ENCODE assay signal across 23 mouse cellular contexts in genomic region chr3:123207386-123207785, GRCm38 (mm10).
"Had no signal": no experiment of that assay in that cellular context is flagged by ENCODE, and none has a peak within 500 bp of the region (broad histone marks: within the 10 kb centered on the region; RNA-seq: fewer than 3 reads in every experiment).

No protein-coding gene starts in this region.

- H3K4me1 ChIP-seq: limb, embryonic 12.5 days; midbrain, embryonic 12.5 days; midbrain, embryonic 15.5 days; neural tube, embryonic 12.5 days; neural tube, embryonic 15.5 days had no signal

- H3K36me3 ChIP-seq: limb, embryonic 12.5 days; limb, embryonic 15.5 days; midbrain, embryonic 12.5 days; midbrain, embryonic 15.5 days; neural tube, embryonic 12.5 days; neural tube, embryonic 15.5 days had no signal

- H3K4me3 ChIP-seq: left cerebral cortex, adult 2 months; limb, embryonic 12.5 days; limb, embryonic 15.5 days; midbrain, embryonic 12.5 days; midbrain, embryonic 15.5 days; neural tube, embryonic 12.5 days; neural tube, embryonic 15.5 days had no signal

- DNase-seq: kidney, adult 2 months; kidney, postnatal 36 days; layer of hippocampus, postnatal 36 days; left cerebral cortex, postnatal 4 days; liver, postnatal 0 days; lung, embryonic 14.5 days; lung, postnatal 36 days; retina, postnatal 1 day; right cerebral cortex, postnatal 25 days; spleen, adult 18-20 months; thymus, postnatal 25 days had no signal

- H3K27me3 ChIP-seq: limb, embryonic 12.5 days; limb, embryonic 15.5 days; midbrain, embryonic 12.5 days; midbrain, embryonic 15.5 days; neural tube, embryonic 12.5 days; neural tube, embryonic 15.5 days had no signal

- H3K4me2 ChIP-seq: limb, embryonic 12.5 days; limb, embryonic 15.5 days; liver, embryonic 11.5 days; lung, embryonic 14.5 days; midbrain, embryonic 12.5 days; midbrain, embryonic 15.5 days; neural tube, embryonic 12.5 days; neural tube, embryonic 15.5 days had no signal

- H3K9me3 ChIP-seq: limb, embryonic 12.5 days; limb, embryonic 15.5 days; midbrain, embryonic 12.5 days; midbrain, embryonic 15.5 days; neural tube, embryonic 12.5 days; neural tube, embryonic 15.5 days had no signal

- H3K27ac ChIP-seq: kidney, postnatal 0 days; left cerebral cortex, adult 2 months; limb, embryonic 12.5 days; limb, embryonic 15.5 days; liver, embryonic 14.5 days; midbrain, embryonic 12.5 days; midbrain, embryonic 15.5 days; neural tube, embryonic 12.5 days; neural tube, embryonic 15.5 days had no signal

- H3K9ac ChIP-seq: limb, embryonic 12.5 days; limb, embryonic 15.5 days; liver, embryonic 14.5 days; liver, postnatal 0 days; lung, embryonic 14.5 days; midbrain, embryonic 12.5 days; midbrain, embryonic 15.5 days; neural tube, embryonic 12.5 days; neural tube, embryonic 15.5 days had no signal

- ATAC-seq: intestine, embryonic 16.5 days; liver, postnatal 0 days; lung, postnatal 0 days; midbrain, embryonic 15.5 days had no signal
